Mouse (Mus musculus) G1E (cell line): Measurements from ENCODE around the gene Glrx2.

Experiments
- CTCF ChIP-seq: IDR thresholded peaks from 2 replicates; pipeline ENCODE4 v1.5.1; 2012; ENCODE audit warnings: low read depth, low read length, inconsistent platforms, mixed read lengths
- GATA1 ChIP-seq: IDR thresholded peaks from 2 replicates; pipeline ENCODE4 v1.6.1; 2012; ENCODE audit warnings: borderline replicate concordance, low read length, inconsistent platforms, mixed read lengths
- GATA2 ChIP-seq: IDR thresholded peaks from 2 replicates; pipeline ENCODE4 v1.6.1; 2012; ENCODE audit warnings: low read depth, low read length, inconsistent platforms, borderline replicate concordance

GRCm38 (mm10) chr1:143777558-143778218, 61.5 kb downstream of the Glrx2 start:
- TF ChIP-seq CTCF (no peak), GATA2 (no peak), GATA1 (no peak)
